Mouse (Mus musculus) hindbrain, embryonic 13.5 days (tissue): ENCODE measurements around the gene Bnc1. TPM values are rescaled to one million over a fixed set of nuclear protein-coding genes. Genes with fewer than 3 reads are reported as not detected.

Experiments used
- ATAC-seq: fragments of 200-750 bp; cut with Nextera tagmentation; 2 replicates; pipeline ENCODE4 v1.8.0; 2017; ENCODE audit warnings: moderate TSS enrichment; ENCODE audit not compliant: low FRiP score
- H3K27ac ChIP-seq: fragments of 300-500 bp; sonication (generic); 2 replicates; pipeline ENCODE4 v1.5.1; 2015; ENCODE audit warnings: inconsistent platforms, mild to moderate bottlenecking, moderate library complexity
- H3K27me3 ChIP-seq: fragments of 300-500 bp; sonication (generic); 2 replicates; pipeline ENCODE4 v1.6.1; 2015; ENCODE audit warnings: mild to moderate bottlenecking, inconsistent platforms
- H3K36me3 ChIP-seq: fragments of 300-500 bp; sonication (generic); 2 replicates; pipeline ENCODE4 v1.6.1; 2015; ENCODE audit warnings: mild to moderate bottlenecking, inconsistent platforms
- H3K4me1 ChIP-seq: fragments of 300-500 bp; sonication (generic); replicated peaks from 2 replicates; pipeline ENCODE4 v1.6.1; 2015; ENCODE audit warnings: inconsistent platforms
- H3K4me2 ChIP-seq: fragments of 300-500 bp; sonication (generic); 2 replicates; pipeline ENCODE4 v1.6.1; 2015; ENCODE audit warnings: inconsistent platforms, mild to moderate bottlenecking, moderate library complexity
- H3K4me3 ChIP-seq: fragments of 300-500 bp; sonication (generic); 2 replicates; pipeline ENCODE4 v1.5.1; 2015; ENCODE audit warnings: mild to moderate bottlenecking, inconsistent platforms
- H3K9ac ChIP-seq: fragments of 300-500 bp; sonication (generic); 2 replicates; pipeline ENCODE4 v1.6.1; 2015; ENCODE audit warnings: mild to moderate bottlenecking, inconsistent platforms
- H3K9me3 ChIP-seq: fragments of 300-500 bp; sonication (generic); 2 replicates; pipeline ENCODE4 v1.6.1; 2016; ENCODE audit warnings: inconsistent platforms
- WGBS: fragments of 180-500 bp; shearing (Covaris S2); methylation state at CpG from one replicate; pipeline ENCODE4 v1.1.7; 2015; 5-methylcytosine and 5-hydroxymethylcytosine counted together
- polyA plus RNA-seq: library from polyadenylated mRNA; unstranded; fragments of >200 nt; fragmentation: Nextera tagmentation; extraction: Ambion mirVana; gene quantifications from 2 replicates; pipeline ENCODE4 v1.2.1, GENCODE M21; 2015

Gene Bnc1
- polyA plus RNA-seq, 1 experiment from 2014 or later = 0.47 TPM

DNA sequence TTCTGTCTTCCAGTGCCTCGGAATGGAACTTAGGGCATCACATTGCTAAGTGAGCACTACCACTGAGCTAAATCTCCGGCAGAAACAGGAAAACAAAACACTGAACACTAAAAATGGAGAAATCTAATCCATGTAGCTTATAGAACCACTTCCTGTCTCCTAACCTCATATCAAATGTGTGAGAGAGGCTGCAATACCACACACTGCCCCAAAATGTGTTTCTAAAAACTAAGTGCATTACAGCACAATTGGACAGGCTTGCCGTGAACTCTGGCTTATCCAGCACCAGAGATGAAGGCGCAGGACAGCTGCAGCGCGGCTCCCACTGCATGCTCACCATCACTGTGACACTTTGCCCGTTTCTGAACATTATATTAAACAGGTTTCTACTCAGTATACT lies 63.1 kb downstream of the Bnc1 start:
- Histone ChIP-seq H3K27ac (no peak overlapping the region), H3K9ac (no peak overlapping the region), H3K4me1 (peaks cover 40% of the 10 kb centered on the region), H3K27me3 (no peaks in the 10 kb centered on the region), H3K4me3 (no peak overlapping the region), H3K36me3 (no peaks in the 10 kb centered on the region), H3K4me2 (0 out of 2 replicates have a peak overlapping the region, but pooled peaks have one; percentile 8), H3K9me3 (no peaks in the 10 kb centered on the region)
- no peak for ATAC-seq
- WGBS = 85% methylated on average over 7 of the region's 7 CpGs

DNA sequence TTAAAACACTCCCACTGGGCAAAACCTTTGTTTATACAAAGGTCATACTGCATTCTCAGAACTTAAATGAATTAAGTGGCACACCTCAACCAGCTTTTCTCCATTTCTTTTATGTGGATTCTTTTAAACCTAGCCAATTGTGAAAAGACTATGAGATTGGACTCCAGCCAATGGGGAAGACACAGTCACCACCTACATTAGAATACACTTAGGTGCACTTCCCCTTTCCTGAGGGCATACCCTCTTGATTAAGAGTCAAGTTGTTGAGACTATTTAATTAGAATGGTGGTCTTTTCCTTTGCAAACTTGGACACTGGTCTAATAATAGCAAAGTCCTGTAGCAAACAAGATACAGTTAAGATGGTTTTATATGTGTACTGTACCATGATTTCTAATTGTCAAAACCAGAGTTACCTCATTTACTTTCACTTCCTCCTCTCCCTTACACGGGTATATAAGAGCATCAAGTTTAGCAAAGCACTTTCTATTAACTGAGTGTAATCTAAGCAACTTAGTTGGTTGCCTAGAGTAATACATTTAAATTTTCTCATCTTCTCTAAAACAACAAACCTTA lies 70.6 kb downstream of the Bnc1 start:
- Histone ChIP-seq H3K4me2 (no peak overlapping the region), H3K27ac (no peak overlapping the region), H3K4me3 (no peak overlapping the region), H3K27me3 (no peaks in the 10 kb centered on the region), H3K9me3 (no peaks in the 10 kb centered on the region), H3K4me1 (no peaks in the 10 kb centered on the region; the same call in 1 of the 2 replicates), H3K36me3 (no peaks in the 10 kb centered on the region), H3K9ac (no peak overlapping the region)
- no peak for ATAC-seq
- 94% methylated on average over 1 of the region's 1 CpGs for WGBS

DNA sequence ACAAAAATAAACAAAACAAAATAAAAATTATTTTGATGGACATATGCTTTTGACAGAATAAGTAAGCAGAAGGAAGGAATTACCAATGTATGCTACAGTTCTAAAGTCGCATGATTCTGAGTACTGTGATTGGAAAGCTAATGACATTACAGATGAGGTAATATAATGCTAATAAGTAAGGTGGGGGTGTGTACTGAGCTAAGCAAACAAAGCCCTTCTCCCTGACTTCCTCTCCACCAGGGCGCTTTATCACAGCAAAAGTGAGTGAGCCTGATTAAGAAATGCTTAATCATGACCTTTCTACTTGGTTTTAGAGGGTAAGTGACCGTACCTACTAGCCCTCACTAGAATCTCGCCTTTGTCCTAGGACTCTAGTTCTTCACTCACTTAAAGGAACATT lies 71.8 kb downstream of the Bnc1 start:
- no peaks in the 10 kb centered on the region for H3K27me3 ChIP-seq
- no peaks in the 10 kb centered on the region for H3K36me3 ChIP-seq
- no peak overlapping the region for H3K9ac ChIP-seq
- H3K27ac ChIP-seq = no peak overlapping the region
- H3K4me3 ChIP-seq = no peak overlapping the region
- no peaks in the 10 kb centered on the region; the same call in none of the 2 replicates for H3K4me1 ChIP-seq
- no peaks in the 10 kb centered on the region for H3K9me3 ChIP-seq
- WGBS = 81% methylated on average over 4 of the region's 4 CpGs
- no peak for ATAC-seq
- H3K4me2 ChIP-seq = no peak overlapping the region

DNA sequence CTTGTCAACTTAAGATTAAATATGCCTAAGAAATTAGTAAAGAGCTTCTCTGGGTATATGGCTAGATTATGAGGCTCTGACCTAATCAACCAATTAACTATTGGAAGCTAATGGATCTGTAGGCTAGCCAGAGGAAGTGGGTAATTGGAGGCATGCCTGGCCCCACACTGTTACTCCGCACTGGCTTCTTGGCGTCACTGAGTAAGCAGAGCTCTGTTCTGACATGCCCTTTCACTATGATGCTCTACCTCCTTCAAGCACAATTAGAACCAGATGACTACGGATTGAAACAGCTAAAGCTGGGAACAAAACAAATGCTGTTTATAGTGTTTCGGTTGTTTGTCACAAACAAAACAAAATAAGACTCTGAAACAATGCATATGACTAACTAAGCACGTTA lies 73.8 kb downstream of the Bnc1 start:
- H3K9ac ChIP-seq = no peak overlapping the region
- H3K36me3 ChIP-seq = no peaks in the 10 kb centered on the region
- no peaks in the 10 kb centered on the region for H3K27me3 ChIP-seq
- H3K4me1 ChIP-seq = no peaks in the 10 kb centered on the region; the same call in none of the 2 replicates
- ATAC-seq = no peak
- H3K4me3 ChIP-seq = no peak overlapping the region
- 80% methylated on average over 5 of the region's 5 CpGs for WGBS
- H3K4me2 ChIP-seq = no peak overlapping the region
- H3K27ac ChIP-seq = no peak overlapping the region
- H3K9me3 ChIP-seq = no peaks in the 10 kb centered on the region

Other genes with a start within 250 kb of the Bnc1 start
- 134 and 135 TPM in 2 replicates for gene Ramac, start 229.4 kb downstream of the Bnc1 start, polyA plus RNA-seq
- gene 3110040N11Rik, start 202.8 kb downstream of the Bnc1 start, polyA plus RNA-seq = 52.7 and 53.5 TPM in 2 replicates
- 87.2 and 95.1 TPM in 2 replicates for gene Btbd1, start 162.9 kb downstream of the Bnc1 start, polyA plus RNA-seq
- gene Gm10160, start 136.5 kb downstream of the Bnc1 start, polyA plus RNA-seq = not detected in 2 replicates
- gene Tm6sf1, start 133.3 kb downstream of the Bnc1 start, polyA plus RNA-seq = 10.1 and 11.2 TPM in 2 replicates
- 61.4 and 62.5 TPM in 2 replicates for gene Hdgfl3, start 57.8 kb downstream of the Bnc1 start, polyA plus RNA-seq
- 53.4 and 56.7 TPM in 2 replicates for gene Sh3gl3, start 181.5 kb upstream of the Bnc1 start, polyA plus RNA-seq